Mouse (Mus musculus): ENCODE results near the gene Naaa. TPM values are rescaled to one million over a fixed set of nuclear protein-coding genes. Genes with fewer than 3 reads are reported as not detected.

The Naaa gene
- polyA plus RNA-seq, 1 experiment from 2014 or later = 4.6 TPM

GRCm38 (mm10) chr5:92312046-92312715, 34.2 kb upstream of the Naaa start:
- H3K27ac ChIP-seq (ENCODE audit: low read depth, low read length) = no peak overlapping the region
- DNase-seq (ENCODE audit: low spot score, missing footprints) (peak; percentile 97), ATAC-seq (ENCODE audit: low FRiP score) (no peak)
- H3K4me3 ChIP-seq (ENCODE audit: low read depth, low read length) = no peak overlapping the region
- no peaks in the 10 kb centered on the region for H3K9me3 ChIP-seq (ENCODE audit: control insufficient read depth, low read length)
- H3K27me3 ChIP-seq (ENCODE audit: control insufficient read depth, insufficient read depth, low read length) = no peaks in the 10 kb centered on the region
- peaks cover 10% of the 10 kb centered on the region for H3K4me1 ChIP-seq (ENCODE audit: control insufficient read depth, insufficient read depth, low read length)
- H3K9ac ChIP-seq (ENCODE audit: low read length) = no peak overlapping the region
- H3K4me2 ChIP-seq = no peak overlapping the region
- 15% methylated on average over 13 of the region's 13 CpGs for WGBS
- no peaks in the 10 kb centered on the region for H3K36me3 ChIP-seq (ENCODE audit: control insufficient read depth, insufficient read depth, low read length)

GRCm38 (mm10) chr5:92309681-92310511, 31.9 kb upstream of the Naaa start, which contains the start of gene Sdad1:
Gene Sdad1 (minus strand): TSS chr5:92310479.
- no peaks in the 10 kb centered on the region for H3K9me3 ChIP-seq (ENCODE audit: control insufficient read depth, low read length)
- peak; percentile 95 for ATAC-seq (ENCODE audit: low FRiP score)
- H3K27ac ChIP-seq (ENCODE audit: low read depth, low read length) = no peak within 1 kb of the TSS
- peak within 1 kb of the TSS; percentile 83 for H3K4me3 ChIP-seq (ENCODE audit: low read depth, low read length)
- no peaks in the 10 kb centered on the region for H3K27me3 ChIP-seq (ENCODE audit: control insufficient read depth, insufficient read depth, low read length)
- H3K36me3 ChIP-seq (ENCODE audit: control insufficient read depth, insufficient read depth, low read length) = peaks cover 3% of the 10 kb centered on the region; the same call in 1 of the 2 replicates
- peak within 1 kb of the TSS; percentile 78 for H3K9ac ChIP-seq (ENCODE audit: low read length)
- 3% methylated on average over 41 of the region's 41 CpGs for WGBS
- peaks cover 10% of the 10 kb centered on the region for H3K4me1 ChIP-seq (ENCODE audit: control insufficient read depth, insufficient read depth, low read length)
- peak within 1 kb of the TSS; percentile 77 for H3K4me2 ChIP-seq
- DNase-seq (ENCODE audit: low spot score, missing footprints) = peak; percentile 98

GRCm38 (mm10) chr5:92304291-92304690, 26.3 kb upstream of the Naaa start:
- DNase-seq (ENCODE audit: low spot score, missing footprints) (no peak), ATAC-seq (ENCODE audit: low FRiP score) (no peak)
- Histone ChIP-seq H3K4me3 (ENCODE audit: low read depth, low read length) (no peak overlapping the region), H3K9ac (ENCODE audit: low read length) (no peak overlapping the region), H3K36me3 (ENCODE audit: control insufficient read depth, insufficient read depth, low read length) (peaks cover 22% of the 10 kb centered on the region), H3K27ac (ENCODE audit: low read depth, low read length) (no peak overlapping the region), H3K27me3 (ENCODE audit: control insufficient read depth, insufficient read depth, low read length) (no peaks in the 10 kb centered on the region), H3K4me1 (ENCODE audit: control insufficient read depth, insufficient read depth, low read length) (peaks cover 7% of the 10 kb centered on the region), H3K9me3 (ENCODE audit: control insufficient read depth, low read length) (no peaks in the 10 kb centered on the region), H3K4me2 (no peak overlapping the region)
- 93% methylated on average over 3 of the region's 3 CpGs for WGBS

GRCm38 (mm10) chr5:92302149-92302840, 24.3 kb upstream of the Naaa start:
- DNase-seq (ENCODE audit: low spot score, missing footprints) (no peak), ATAC-seq (ENCODE audit: low FRiP score) (no peak)
- peaks cover 25% of the 10 kb centered on the region for H3K36me3 ChIP-seq (ENCODE audit: control insufficient read depth, insufficient read depth, low read length)
- no peak overlapping the region for H3K4me3 ChIP-seq (ENCODE audit: low read depth, low read length)
- 92% methylated on average over 13 of the region's 13 CpGs for WGBS
- no peak overlapping the region for H3K4me2 ChIP-seq
- no peak overlapping the region for H3K9ac ChIP-seq (ENCODE audit: low read length)
- no peaks in the 10 kb centered on the region for H3K4me1 ChIP-seq (ENCODE audit: control insufficient read depth, insufficient read depth, low read length)
- no peaks in the 10 kb centered on the region for H3K9me3 ChIP-seq (ENCODE audit: control insufficient read depth, low read length)
- no peak overlapping the region for H3K27ac ChIP-seq (ENCODE audit: low read depth, low read length)
- no peaks in the 10 kb centered on the region for H3K27me3 ChIP-seq (ENCODE audit: control insufficient read depth, insufficient read depth, low read length)

- Histone ChIP-seq H3K27me3 (ENCODE audit: control insufficient read depth, insufficient read depth, low read length) (no peaks in the 10 kb centered on the region), H3K9me3 (ENCODE audit: control insufficient read depth, low read length) (no peaks in the 10 kb centered on the region), H3K36me3 (ENCODE audit: control insufficient read depth, insufficient read depth, low read length) (peaks cover 21% of the 10 kb centered on the region), H3K4me2 (no peak overlapping the region), H3K9ac (ENCODE audit: low read length) (no peak overlapping the region), H3K4me3 (ENCODE audit: low read depth, low read length) (no peak overlapping the region), H3K27ac (ENCODE audit: low read depth, low read length) (no peak overlapping the region), H3K4me1 (ENCODE audit: control insufficient read depth, insufficient read depth, low read length) (no peaks in the 10 kb centered on the region)
- ATAC-seq (ENCODE audit: low FRiP score) (no peak), DNase-seq (ENCODE audit: low spot score, missing footprints) (no peak)
- WGBS = 98% methylated on average over 2 of the region's 2 CpGs
Measured at GRCm38 (mm10) chr5:92294525-92294924, 16.6 kb upstream of the Naaa start.

- H3K4me3 ChIP-seq (ENCODE audit: low read depth, low read length) = no peak overlapping the region
- WGBS = 88% methylated on average over 6 of the region's 6 CpGs
- no peak overlapping the region for H3K4me2 ChIP-seq
- no peak overlapping the region for H3K27ac ChIP-seq (ENCODE audit: low read depth, low read length)
- H3K9me3 ChIP-seq (ENCODE audit: control insufficient read depth, low read length) = no peaks in the 10 kb centered on the region
- peaks cover 18% of the 10 kb centered on the region for H3K36me3 ChIP-seq (ENCODE audit: control insufficient read depth, insufficient read depth, low read length)
- no peaks in the 10 kb centered on the region for H3K4me1 ChIP-seq (ENCODE audit: control insufficient read depth, insufficient read depth, low read length)
- H3K27me3 ChIP-seq (ENCODE audit: control insufficient read depth, insufficient read depth, low read length) = no peaks in the 10 kb centered on the region
- DNase-seq (ENCODE audit: low spot score, missing footprints) = no peak
- no peak for ATAC-seq (ENCODE audit: low FRiP score)
- H3K9ac ChIP-seq (ENCODE audit: low read length) = no peak overlapping the region
Measured at GRCm38 (mm10) chr5:92291652-92292414, 13.9 kb upstream of the Naaa start.

- no peak for DNase-seq (ENCODE audit: low spot score, missing footprints)
- ATAC-seq (ENCODE audit: low FRiP score) = no peak
- H3K4me3 ChIP-seq (ENCODE audit: low read depth, low read length) = no peak overlapping the region
- 93% methylated on average over 6 of the region's 6 CpGs for WGBS
- no peaks in the 10 kb centered on the region for H3K27me3 ChIP-seq (ENCODE audit: control insufficient read depth, insufficient read depth, low read length)
- no peak overlapping the region for H3K9ac ChIP-seq (ENCODE audit: low read length)
- H3K9me3 ChIP-seq (ENCODE audit: control insufficient read depth, low read length) = no peaks in the 10 kb centered on the region
- no peaks in the 10 kb centered on the region for H3K4me1 ChIP-seq (ENCODE audit: control insufficient read depth, insufficient read depth, low read length)
- no peak overlapping the region for H3K4me2 ChIP-seq
- no peak overlapping the region for H3K27ac ChIP-seq (ENCODE audit: low read depth, low read length)
- H3K36me3 ChIP-seq (ENCODE audit: control insufficient read depth, insufficient read depth, low read length) = peaks cover 10% of the 10 kb centered on the region
Measured at GRCm38 (mm10) chr5:92287840-92288239, 9.9 kb upstream of the Naaa start.

- no peaks in the 10 kb centered on the region for H3K36me3 ChIP-seq (ENCODE audit: control insufficient read depth, insufficient read depth, low read length)
- no peak overlapping the region for H3K4me3 ChIP-seq (ENCODE audit: low read depth, low read length)
- no peaks in the 10 kb centered on the region for H3K9me3 ChIP-seq (ENCODE audit: control insufficient read depth, low read length)
- H3K9ac ChIP-seq (ENCODE audit: low read length) = no peak overlapping the region
- no peak for DNase-seq (ENCODE audit: low spot score, missing footprints)
- WGBS = 67% methylated on average over 3 of the region's 3 CpGs
- H3K4me2 ChIP-seq = no peak overlapping the region
- no peak overlapping the region for H3K27ac ChIP-seq (ENCODE audit: low read depth, low read length)
- no peaks in the 10 kb centered on the region for H3K27me3 ChIP-seq (ENCODE audit: control insufficient read depth, insufficient read depth, low read length)
- no peaks in the 10 kb centered on the region for H3K4me1 ChIP-seq (ENCODE audit: control insufficient read depth, insufficient read depth, low read length)
- ATAC-seq (ENCODE audit: low FRiP score) = no peak
Measured at GRCm38 (mm10) chr5:92283107-92283506, 5.1 kb upstream of the Naaa start.

Measured in midbrain, embryonic 11.5 days (tissue).